Mouse (Mus musculus) right cerebral cortex, postnatal 4 days (tissue): ENCODE measurements around the gene Mlxip.

Experiments used
- DNase-seq: peaks from one replicate; pipeline ENCODE4 v3.0.0-alpha.2; 2022

Gene Mlxip

GRCm38 (mm10) chr5:123394303-123394956, at the start of gene Mlxip:
TSS of gene Mlxip (plus strand) at chr5:123394798.
- DNase-seq, result peak; percentile 81

GRCm38 (mm10) chr5:123344963-123345852, 49.4 kb upstream of the Mlxip start:
- peak; percentile 64 for DNase-seq

GRCm38 (mm10) chr5:123345853-123346654, 48.5 kb upstream of the Mlxip start:
- DNase-seq, result peak; percentile 74

- no peak for DNase-seq
Observed at GRCm38 (mm10) chr5:123346701-123347270, 47.8 kb upstream of the Mlxip start.

- DNase-seq, result no peak
Observed at GRCm38 (mm10) chr5:123347985-123348384, 46.6 kb upstream of the Mlxip start.

- no peak for DNase-seq
Observed at GRCm38 (mm10) chr5:123350386-123350785, 44.2 kb upstream of the Mlxip start.

GRCm38 (mm10) chr5:123355918-123356317, 38.7 kb upstream of the Mlxip start:
- DNase-seq, result no peak

- no peak for DNase-seq
Observed at GRCm38 (mm10) chr5:123357253-123357652, 37.3 kb upstream of the Mlxip start.

GRCm38 (mm10) chr5:123359431-123359830, 35.2 kb upstream of the Mlxip start:
- no peak for DNase-seq

GRCm38 (mm10) chr5:123362911-123363310, 31.7 kb upstream of the Mlxip start:
- DNase-seq, result no peak

- DNase-seq, result no peak
Observed at GRCm38 (mm10) chr5:123364302-123364971, 30.2 kb upstream of the Mlxip start.

- peak; percentile 57 for DNase-seq
Observed at GRCm38 (mm10) chr5:123368869-123369488, 25.6 kb upstream of the Mlxip start.

- no peak for DNase-seq
Observed at GRCm38 (mm10) chr5:123370049-123370448, 24.5 kb upstream of the Mlxip start.

GRCm38 (mm10) chr5:123375262-123375661, 19.3 kb upstream of the Mlxip start:
- no peak for DNase-seq

GRCm38 (mm10) chr5:123375793-123376452, 18.7 kb upstream of the Mlxip start:
- DNase-seq, result no peak

- DNase-seq, result peak; percentile 70
Observed at GRCm38 (mm10) chr5:123376569-123376968, 18.0 kb upstream of the Mlxip start.

GRCm38 (mm10) chr5:123377120-123377955, 17.3 kb upstream of the Mlxip start:
- DNase-seq, result peak; percentile 76

- no peak for DNase-seq
Observed at GRCm38 (mm10) chr5:123378712-123379111, 15.9 kb upstream of the Mlxip start.

GRCm38 (mm10) chr5:123379504-123379931, 15.1 kb upstream of the Mlxip start:
- no peak for DNase-seq

- no peak for DNase-seq
Observed at GRCm38 (mm10) chr5:123381968-123382367, 12.6 kb upstream of the Mlxip start.
